Mouse (Mus musculus): ENCODE results near the gene Gnaq. TPM values are rescaled to one million over a fixed set of nuclear protein-coding genes. Genes with fewer than 3 reads are reported as not detected.
"Not testable (repeated sequence)": the region's sequence is repeated elsewhere in the genome, so short reads cannot be mapped to it uniquely, and the experiment has no call there.

Gnaq gene
- polyA plus RNA-seq, 1 experiment from 2014 or later, result 8.6 TPM

- Histone ChIP-seq H3K27ac (ENCODE audit: low read depth, low read length) (no peak overlapping the region), H3K4me3 (ENCODE audit: low read depth, low read length) (no peak overlapping the region), H3K4me1 (replicated peaks; ENCODE audit: control insufficient read depth, insufficient read depth, low read length) (peaks cover 17% of the 10 kb centered on the region), H3K36me3 (ENCODE audit: control insufficient read depth, insufficient read depth, low read length) (no peaks in the 10 kb centered on the region), H3K4me2 (no peak overlapping the region), H3K9ac (ENCODE audit: low read depth, low read length) (no peak overlapping the region), H3K9me3 (ENCODE audit: control insufficient read depth, low read length) (no peaks in the 10 kb centered on the region), H3K27me3 (replicated peaks; ENCODE audit: control insufficient read depth, insufficient read depth, low read length) (no peaks in the 10 kb centered on the region)
- 72% methylated on average over 2 of the region's 2 CpGs for WGBS
- ATAC-seq (replicated peaks; ENCODE audit: low FRiP score) (no peak; the same call in 1 of the 2 replicates), DNase-seq (ENCODE audit: low spot score) (no peak)
Measured at GRCm38 (mm10) chr19:16260435-16260832, 127.8 kb downstream of the Gnaq start.

- Histone ChIP-seq H3K4me1 (replicated peaks; ENCODE audit: control insufficient read depth, insufficient read depth, low read length) (peaks cover 15% of the 10 kb centered on the region), H3K27ac (ENCODE audit: low read depth, low read length) (no peak overlapping the region), H3K36me3 (ENCODE audit: control insufficient read depth, insufficient read depth, low read length) (no peaks in the 10 kb centered on the region), H3K27me3 (replicated peaks; ENCODE audit: control insufficient read depth, insufficient read depth, low read length) (no peaks in the 10 kb centered on the region), H3K9ac (ENCODE audit: low read depth, low read length) (no peak overlapping the region), H3K9me3 (ENCODE audit: control insufficient read depth, low read length) (no peaks in the 10 kb centered on the region), H3K4me3 (ENCODE audit: low read depth, low read length) (no peak overlapping the region), H3K4me2 (no peak overlapping the region)
- no peak for DNase-seq (ENCODE audit: low spot score)
- ATAC-seq (replicated peaks; ENCODE audit: low FRiP score), result no peak
- 58% methylated on average over 1 of the region's 1 CpGs for WGBS
Measured at GRCm38 (mm10) chr19:16260973-16261372, 128.3 kb downstream of the Gnaq start.

- Histone ChIP-seq H3K9ac (ENCODE audit: low read depth, low read length) (no peak overlapping the region), H3K9me3 (ENCODE audit: control insufficient read depth, low read length) (no peaks in the 10 kb centered on the region), H3K4me2 (no peak overlapping the region), H3K4me1 (replicated peaks; ENCODE audit: control insufficient read depth, insufficient read depth, low read length) (peaks cover 15% of the 10 kb centered on the region), H3K27me3 (replicated peaks; ENCODE audit: control insufficient read depth, insufficient read depth, low read length) (no peaks in the 10 kb centered on the region), H3K27ac (ENCODE audit: low read depth, low read length) (no peak overlapping the region), H3K4me3 (ENCODE audit: low read depth, low read length) (no peak overlapping the region), H3K36me3 (ENCODE audit: control insufficient read depth, insufficient read depth, low read length) (no peaks in the 10 kb centered on the region)
- ATAC-seq (replicated peaks; ENCODE audit: low FRiP score), result no peak
- DNase-seq (ENCODE audit: low spot score), result no peak
- 74% methylated on average over 6 of the region's 6 CpGs for WGBS
Measured at GRCm38 (mm10) chr19:16261631-16262030, 129.0 kb downstream of the Gnaq start.

GRCm38 (mm10) chr19:16262340-16262739, 129.7 kb downstream of the Gnaq start:
- DNase-seq (ENCODE audit: low spot score) (no peak), ATAC-seq (replicated peaks; ENCODE audit: low FRiP score) (no peak)
- H3K4me1 ChIP-seq (replicated peaks; ENCODE audit: control insufficient read depth, insufficient read depth, low read length), result peaks cover 15% of the 10 kb centered on the region
- H3K27me3 ChIP-seq (replicated peaks; ENCODE audit: control insufficient read depth, insufficient read depth, low read length), result no peaks in the 10 kb centered on the region
- H3K27ac ChIP-seq (ENCODE audit: low read depth, low read length), result no peak overlapping the region
- WGBS, result 88% methylated on average over 4 of the region's 4 CpGs
- no peaks in the 10 kb centered on the region for H3K9me3 ChIP-seq (ENCODE audit: control insufficient read depth, low read length)
- no peak overlapping the region for H3K9ac ChIP-seq (ENCODE audit: low read depth, low read length)
- H3K36me3 ChIP-seq (ENCODE audit: control insufficient read depth, insufficient read depth, low read length), result no peaks in the 10 kb centered on the region
- H3K4me3 ChIP-seq (ENCODE audit: low read depth, low read length), result no peak overlapping the region
- H3K4me2 ChIP-seq, result no peak overlapping the region

GRCm38 (mm10) chr19:16267362-16267761, 134.7 kb downstream of the Gnaq start:
- H3K27ac ChIP-seq (ENCODE audit: low read depth, low read length); H3K4me2 ChIP-seq; H3K9me3 ChIP-seq (ENCODE audit: control insufficient read depth, low read length); ATAC-seq (replicated peaks; ENCODE audit: low FRiP score); H3K27me3 ChIP-seq (replicated peaks; ENCODE audit: control insufficient read depth, insufficient read depth, low read length); H3K36me3 ChIP-seq (ENCODE audit: control insufficient read depth, insufficient read depth, low read length); H3K4me1 ChIP-seq (replicated peaks; ENCODE audit: control insufficient read depth, insufficient read depth, low read length); H3K9ac ChIP-seq (ENCODE audit: low read depth, low read length); DNase-seq (ENCODE audit: low spot score); H3K4me3 ChIP-seq (ENCODE audit: low read depth, low read length): not testable (repeated sequence)
- WGBS, result 89% methylated on average over 6 of the region's 16 CpGs

GRCm38 (mm10) chr19:16270236-16270635, 137.6 kb downstream of the Gnaq start:
- H3K4me3 ChIP-seq (ENCODE audit: low read depth, low read length), result no peak overlapping the region
- H3K9ac ChIP-seq (ENCODE audit: low read depth, low read length), result no peak overlapping the region
- no peaks in the 10 kb centered on the region for H3K9me3 ChIP-seq (ENCODE audit: control insufficient read depth, low read length)
- DNase-seq (ENCODE audit: low spot score), result no peak
- no peaks in the 10 kb centered on the region for H3K4me1 ChIP-seq (replicated peaks; ENCODE audit: control insufficient read depth, insufficient read depth, low read length)
- no peak for ATAC-seq (replicated peaks; ENCODE audit: low FRiP score)
- WGBS, result 77% methylated on average over 6 of the region's 6 CpGs
- H3K36me3 ChIP-seq (ENCODE audit: control insufficient read depth, insufficient read depth, low read length), result no peaks in the 10 kb centered on the region
- no peak overlapping the region for H3K4me2 ChIP-seq
- no peaks in the 10 kb centered on the region for H3K27me3 ChIP-seq (replicated peaks; ENCODE audit: control insufficient read depth, insufficient read depth, low read length)
- no peak overlapping the region for H3K27ac ChIP-seq (ENCODE audit: low read depth, low read length)

- ATAC-seq (replicated peaks; ENCODE audit: low FRiP score) (no peak), DNase-seq (ENCODE audit: low spot score) (no peak)
- no peaks in the 10 kb centered on the region for H3K36me3 ChIP-seq (ENCODE audit: control insufficient read depth, insufficient read depth, low read length)
- no peak overlapping the region for H3K4me2 ChIP-seq
- H3K27ac ChIP-seq (ENCODE audit: low read depth, low read length), result no peak overlapping the region
- H3K9ac ChIP-seq (ENCODE audit: low read depth, low read length), result no peak overlapping the region
- H3K27me3 ChIP-seq (replicated peaks; ENCODE audit: control insufficient read depth, insufficient read depth, low read length), result no peaks in the 10 kb centered on the region
- WGBS, result 77% methylated on average over 1 of the region's 1 CpGs
- no peak overlapping the region for H3K4me3 ChIP-seq (ENCODE audit: low read depth, low read length)
- no peaks in the 10 kb centered on the region for H3K4me1 ChIP-seq (replicated peaks; ENCODE audit: control insufficient read depth, insufficient read depth, low read length)
- H3K9me3 ChIP-seq (ENCODE audit: control insufficient read depth, low read length), result no peaks in the 10 kb centered on the region
Measured at GRCm38 (mm10) chr19:16271002-16271401, 138.4 kb downstream of the Gnaq start.

- ATAC-seq (replicated peaks; ENCODE audit: low FRiP score), result no peak
- Histone ChIP-seq H3K9ac (ENCODE audit: low read depth, low read length) (no peak overlapping the region), H3K4me1 (replicated peaks; ENCODE audit: control insufficient read depth, insufficient read depth, low read length) (no peaks in the 10 kb centered on the region), H3K4me3 (ENCODE audit: low read depth, low read length) (no peak overlapping the region), H3K9me3 (ENCODE audit: control insufficient read depth, low read length) (no peaks in the 10 kb centered on the region), H3K27ac (ENCODE audit: low read depth, low read length) (no peak overlapping the region), H3K4me2 (no peak overlapping the region), H3K27me3 (replicated peaks; ENCODE audit: control insufficient read depth, insufficient read depth, low read length) (no peaks in the 10 kb centered on the region), H3K36me3 (ENCODE audit: control insufficient read depth, insufficient read depth, low read length) (no peaks in the 10 kb centered on the region)
- 59% methylated on average over 4 of the region's 4 CpGs for WGBS
- no peak for DNase-seq (ENCODE audit: low spot score)
Measured at GRCm38 (mm10) chr19:16273021-16273420, 140.4 kb downstream of the Gnaq start.

- Histone ChIP-seq H3K27me3 (replicated peaks; ENCODE audit: control insufficient read depth, insufficient read depth, low read length) (no peaks in the 10 kb centered on the region), H3K9me3 (ENCODE audit: control insufficient read depth, low read length) (no peaks in the 10 kb centered on the region), H3K4me1 (replicated peaks; ENCODE audit: control insufficient read depth, insufficient read depth, low read length) (peaks cover 17% of the 10 kb centered on the region), H3K4me3 (ENCODE audit: low read depth, low read length) (no peak overlapping the region), H3K36me3 (ENCODE audit: control insufficient read depth, insufficient read depth, low read length) (no peaks in the 10 kb centered on the region), H3K4me2 (no peak overlapping the region), H3K27ac (ENCODE audit: low read depth, low read length) (no peak overlapping the region), H3K9ac (ENCODE audit: low read depth, low read length) (no peak overlapping the region)
- 77% methylated on average over 4 of the region's 4 CpGs for WGBS
- DNase-seq (ENCODE audit: low spot score) (no peak), ATAC-seq (replicated peaks; ENCODE audit: low FRiP score) (no peak)
Measured at GRCm38 (mm10) chr19:16280231-16280630, 147.6 kb downstream of the Gnaq start.
